Mouse (Mus musculus) kidney, adult 2 months (tissue): ENCODE data around the gene Esrrg.

ENCODE experiments used
- CTCF ChIP-seq: fragments of 200-500 bp; conservative IDR thresholded peaks from 2 replicates; pipeline ENCODE4 v1.5.1; 2011; ENCODE audit warnings: low read depth, mild to moderate bottlenecking, control low read depth, low read length, moderate library complexity, mixed read lengths; ENCODE audit not compliant: insufficient read depth, insufficient read length
- POLR2A ChIP-seq: fragments of 200-500 bp; IDR thresholded peaks from one replicate; pipeline ENCODE4 v1.6.1; 2011; ENCODE audit warnings: low read depth, low read length, control low read depth

- TF ChIP-seq CTCF (no peak), POLR2A (no peak)
Measured at GRCm38 (mm10) chr1:187910718-187911117, 302.1 kb downstream of the Esrrg start.
